Mouse (Mus musculus) ES-E14 (cell line): ENCODE results near the gene Gpn2. TPM values are rescaled to one million over a fixed set of nuclear protein-coding genes. Genes with fewer than 3 reads are reported as not detected.
A peak's percentile ranks its signal among the peaks of the same experiment; 100 is the strongest.

Experiments
- DNase-seq: peaks from one replicate; pipeline ENCODE4 v3.0.0-alpha.2; 2013; ENCODE audit warnings: low read depth, low spot score
- H3K27ac ChIP-seq: 2 replicates; pipeline ENCODE4 v1.5.1; 2012; ENCODE audit warnings: low read depth, mild to moderate bottlenecking, low read length, moderate library complexity, mixed read lengths; ENCODE audit not compliant: poor library complexity, insufficient read depth, severe bottlenecking
- H3K36me3 ChIP-seq: 2 replicates; pipeline ENCODE4 v1.6.1; 2012; ENCODE audit warnings: mild to moderate bottlenecking, low read length, moderate library complexity, mixed read lengths; ENCODE audit not compliant: control insufficient read depth, poor library complexity, insufficient read depth, severe bottlenecking
- H3K4me1 ChIP-seq, 2 experiments: fragments of 150-350 bp in 1 of 2; sonication (generic) in 1 of 2; 2 replicates each; pipeline ENCODE4 v1.6.1; 2012; ENCODE audit warnings: low read length in 2 of 2, mild to moderate bottlenecking in 1 of 2, mixed read lengths in 1 of 2; ENCODE audit not compliant: control insufficient read depth in 2 of 2, insufficient read depth in 2 of 2, poor library complexity in 1 of 2
- H3K4me3 ChIP-seq, 2 experiments: fragments of 150-350 bp in 1 of 2; sonication (generic) in 1 of 2; 2 replicates each; pipeline ENCODE4 v1.5.1; 2012; ENCODE audit warnings: low read length in 2 of 2, low read depth in 1 of 2, mild to moderate bottlenecking in 1 of 2, mixed read lengths in 1 of 2; ENCODE audit not compliant: insufficient read depth in 1 of 2, poor library complexity in 1 of 2, severe bottlenecking in 1 of 2
- H3K9ac ChIP-seq: 2 replicates; pipeline ENCODE4 v1.6.1; 2012; ENCODE audit warnings: low read depth, mild to moderate bottlenecking, low read length, mixed read lengths; ENCODE audit not compliant: poor library complexity, insufficient read depth, severe bottlenecking
- H3K9me3 ChIP-seq: fragments of 150-350 bp; sonication (generic); 2 replicates; pipeline ENCODE4 v1.6.1; 2012; ENCODE audit warnings: low read depth, mild to moderate bottlenecking, low read length; ENCODE audit not compliant: control insufficient read depth, insufficient read depth
- CHD2 ChIP-seq: IDR thresholded peaks from 2 replicates; pipeline ENCODE4 v1.6.1; 2014; ENCODE audit warnings: mild to moderate bottlenecking, low read depth, low read length, inconsistent platforms
- HCFC1 ChIP-seq: IDR thresholded peaks from 2 replicates; pipeline ENCODE4 v1.6.1; 2012; ENCODE audit warnings: low read length, inconsistent platforms, borderline replicate concordance; ENCODE audit not compliant: insufficient read depth
- MAFK ChIP-seq: IDR thresholded peaks from 2 replicates; pipeline ENCODE4 v1.6.1; 2014; ENCODE audit warnings: mild to moderate bottlenecking, low read depth, low read length, inconsistent platforms; ENCODE audit not compliant: insufficient read depth
- ZC3H11A ChIP-seq: IDR thresholded peaks from 2 replicates; pipeline ENCODE4 v1.6.1; 2012; ENCODE audit warnings: low read depth, mild to moderate bottlenecking, inconsistent platforms, low read length, borderline replicate concordance
- ZNF384 ChIP-seq: IDR thresholded peaks from 2 replicates; pipeline ENCODE4 v1.6.1; 2012; ENCODE audit warnings: low read depth, low read length, inconsistent platforms
- in situ Hi-C, 2 experiments: fragments of 600-800 bp; cut with MboI; formaldehyde crosslinking; loops; one replicate each; pipeline ENCODE4 v1.15.1; 2025; ENCODE audit warnings: low sequenced_read_pairs in 2 of 2, inconsistent platforms in 1 of 2; ENCODE audit not compliant: unreplicated experiment in 2 of 2
- total RNA-seq: library from RNA; depleted of rRNA; stranded (reverse); fragments of 300-350 nt; gene quantifications from 2 replicates; pipeline ENCODE4 v1.2.3, GENCODE M21; 2012

Gene Gpn2
- total RNA-seq, 1 experiment, result 39.5 TPM

- no peak for DNase-seq
- Histone ChIP-seq H3K27ac (no peak overlapping the region), H3K4me1 (peaks cover 0 to 26% of the 10 kb centered on the region in 2 experiments; a peak in 2 of 4 replicates), H3K9me3 (no peaks in the 10 kb centered on the region), H3K36me3 (peaks cover 6% of the 10 kb centered on the region; the same call in 1 of the 2 replicates), H3K9ac (no peak overlapping the region), H3K4me3 (no peak overlapping the region)
- in situ Hi-C loops, result no loop called here
- TF ChIP-seq CHD2, result no peak
- no peak for TF ChIP-seq MAFK
- TF ChIP-seq ZC3H11A, result no peak
- TF ChIP-seq ZNF384, result no peak
- no peak for TF ChIP-seq HCFC1
Measured at GRCm38 (mm10) chr4:133630326-133630920, 46.3 kb downstream of the Gpn2 start.

GRCm38 (mm10) chr4:133631071-133631768, 47.1 kb downstream of the Gpn2 start:
- no peak for DNase-seq
- Histone ChIP-seq H3K4me1 (peaks cover 0 to 23% of the 10 kb centered on the region in 2 experiments; a peak in 2 of 4 replicates), H3K9ac (peak overlapping the region; percentile 8; the same call in 1 of the 2 replicates), H3K27ac (peak overlapping the region; percentile 42; the same call in 1 of the 2 replicates), H3K9me3 (no peaks in the 10 kb centered on the region), H3K4me3 (peak overlapping the region; percentile 34 to 99), H3K36me3 (peaks cover 2% of the 10 kb centered on the region; the same call in 1 of the 2 replicates)
- no peak for TF ChIP-seq ZNF384
- no peak for TF ChIP-seq MAFK
- no peak for TF ChIP-seq ZC3H11A
- no peak for TF ChIP-seq CHD2
- no peak for TF ChIP-seq HCFC1
- in situ Hi-C loops, result no loop called here

GRCm38 (mm10) chr4:133631769-133632411, 47.7 kb downstream of the Gpn2 start:
- Histone ChIP-seq H3K4me3 (peak overlapping the region; percentile 89 to 99), H3K27ac (peak overlapping the region; percentile 87; the same call in 1 of the 2 replicates), H3K9me3 (no peaks in the 10 kb centered on the region), H3K4me1 (peaks cover 0 to 22% of the 10 kb centered on the region in 2 experiments; a peak in 2 of 4 replicates), H3K36me3 (peaks cover 2% of the 10 kb centered on the region; the same call in 1 of the 2 replicates), H3K9ac (peak overlapping the region; percentile 91; the same call in 1 of the 2 replicates)
- DNase-seq, result no peak
- TF ChIP-seq ZNF384 (no peak), HCFC1 (no peak)
- in situ Hi-C loops, result no loop called here

- H3K4me1 ChIP-seq, result peaks cover 0 to 20% of the 10 kb centered on the region in 2 experiments; a peak in 2 of 4 replicates
- H3K36me3 ChIP-seq, result no peaks in the 10 kb centered on the region
- H3K27ac ChIP-seq, result peak overlapping the region; percentile 87; the same call in 1 of the 2 replicates
- H3K9ac ChIP-seq, result peak overlapping the region; percentile 91
- no peaks in the 10 kb centered on the region for H3K9me3 ChIP-seq
- no peak for DNase-seq
- peak overlapping the region; percentile 89 to 99 for H3K4me3 ChIP-seq
- in situ Hi-C loops, result no loop called here
- TF ChIP-seq CHD2, result no peak
- TF ChIP-seq ZC3H11A, result no peak
- TF ChIP-seq ZNF384, result no peak
- TF ChIP-seq MAFK, result no peak
- TF ChIP-seq HCFC1, result no peak
Measured at GRCm38 (mm10) chr4:133632483-133633327, 48.5 kb downstream of the Gpn2 start.
